Mouse (Mus musculus) ES-Bruce4 (cell line): ENCODE measurements at regions not wholly inside any gene's neighbourhood (a gene's known extent, or its start where the extent isn't known, plus 50 kb on each side); places are given as distances from the start of the nearest gene placed in this dataset.

ENCODE experiments used
- H3K27ac ChIP-seq: 2 replicates; pipeline ENCODE4 v1.5.1; 2012; ENCODE audit warnings: low read length, inconsistent platforms; ENCODE audit not compliant: insufficient read depth
- H3K27me3 ChIP-seq: 2 replicates; pipeline ENCODE4 v1.6.1; 2012; ENCODE audit warnings: mild to moderate bottlenecking, low read length, inconsistent platforms; ENCODE audit not compliant: control insufficient read depth, poor library complexity, insufficient read depth, severe bottlenecking
- H3K36me3 ChIP-seq: 2 replicates; pipeline ENCODE4 v1.6.1; 2012; ENCODE audit warnings: inconsistent platforms, mild to moderate bottlenecking, low read length, moderate library complexity; ENCODE audit not compliant: control insufficient read depth, poor library complexity, insufficient read depth, severe bottlenecking
- H3K4me1 ChIP-seq: one replicate; pipeline ENCODE4 v1.8.1; 2011; ENCODE audit warnings: low read length; ENCODE audit not compliant: control insufficient read depth, insufficient read depth
- H3K4me3 ChIP-seq: 2 replicates; pipeline ENCODE4 v1.5.1; 2011; ENCODE audit warnings: low read depth, mild to moderate bottlenecking, low read length
- H3K9ac ChIP-seq: 2 replicates; pipeline ENCODE4 v1.6.1; 2012; ENCODE audit warnings: low read depth, mild to moderate bottlenecking, inconsistent platforms; ENCODE audit not compliant: poor library complexity, severe bottlenecking
- H3K9me3 ChIP-seq: replicated peaks from 2 replicates; pipeline ENCODE4 v1.6.1; 2012; ENCODE audit warnings: mild to moderate bottlenecking, low read length, inconsistent platforms; ENCODE audit not compliant: control insufficient read depth, poor library complexity, insufficient read depth, severe bottlenecking
- CTCF ChIP-seq: IDR thresholded peaks from one replicate; pipeline ENCODE4 v1.8.1; 2011; ENCODE audit warnings: low read depth, low read length
- EP300 ChIP-seq: IDR thresholded peaks from 2 replicates; pipeline ENCODE4 v1.6.1; 2011; ENCODE audit warnings: low read depth, low read length; ENCODE audit not compliant: insufficient read depth
- POLR2A ChIP-seq: IDR thresholded peaks from one replicate; pipeline ENCODE4 v1.8.1; 2011; ENCODE audit warnings: low read length; ENCODE audit not compliant: insufficient read depth

- TF ChIP-seq POLR2A (no peak), EP300 (no peak), CTCF (no peak)
- no peak overlapping the region for H3K4me3 ChIP-seq
- H3K36me3 ChIP-seq = no peaks in the 10 kb centered on the region
- H3K27me3 ChIP-seq = no peaks in the 10 kb centered on the region
- no peak overlapping the region for H3K27ac ChIP-seq
- no peak overlapping the region for H3K9ac ChIP-seq
- no peaks in the 10 kb centered on the region; the same call in 1 of the 2 replicates for H3K9me3 ChIP-seq
- H3K4me1 ChIP-seq = no peaks in the 10 kb centered on the region
Observed at GRCm38 (mm10) chr13:31746276-31746675, 60.2 kb upstream of the Foxc1 start.
